Mouse (Mus musculus) cerebellum, postnatal 25 days (tissue): ENCODE results near the gene Vipr2.

ENCODE experiments used
- DNase-seq, 2 experiments: peaks; one replicate each; pipeline ENCODE4 v3.0.0; 2021; ENCODE audit warnings: mixed read lengths in 2 of 2

The Vipr2 gene

DNA sequence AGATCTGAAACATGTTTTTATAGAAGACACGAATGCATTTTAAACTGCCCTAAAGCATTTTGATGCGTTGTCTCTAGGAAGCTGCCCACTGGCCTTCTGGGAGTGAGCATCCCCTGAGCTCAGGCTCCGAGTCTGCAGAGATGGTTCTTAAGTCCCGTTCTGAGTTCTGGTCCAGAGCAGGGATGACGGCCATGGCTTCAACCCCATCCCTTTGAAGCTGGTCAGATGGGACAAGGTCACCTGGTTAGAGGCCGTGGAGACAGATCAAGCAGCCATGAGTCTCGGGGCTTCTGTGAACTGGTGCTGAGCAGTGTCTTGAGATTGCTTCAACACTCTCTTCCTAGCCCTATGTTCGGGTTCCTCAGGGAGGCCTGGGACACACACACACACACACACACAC, 19.6 kb downstream of the Vipr2 start:
- no peak for DNase-seq

DNA sequence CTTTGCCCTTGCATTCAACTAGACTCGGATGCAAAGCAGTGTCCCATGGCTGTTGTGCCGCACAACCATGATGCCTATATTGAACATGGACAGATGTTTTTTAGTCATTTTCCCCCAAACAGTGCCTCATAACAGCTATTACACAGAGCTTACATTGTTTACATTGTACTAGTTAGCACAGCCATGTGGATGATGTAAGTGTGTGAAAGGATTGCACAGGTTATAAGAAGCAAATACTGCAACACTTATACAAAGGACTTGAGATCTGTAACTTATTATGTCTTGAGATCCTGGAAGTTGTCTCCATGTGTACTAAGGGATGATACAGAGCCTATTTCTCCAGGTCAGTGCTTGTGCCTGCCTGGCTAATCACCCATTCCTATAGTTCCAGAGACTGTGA, 24.4 kb downstream of the Vipr2 start:
- DNase-seq = no peak

DNA sequence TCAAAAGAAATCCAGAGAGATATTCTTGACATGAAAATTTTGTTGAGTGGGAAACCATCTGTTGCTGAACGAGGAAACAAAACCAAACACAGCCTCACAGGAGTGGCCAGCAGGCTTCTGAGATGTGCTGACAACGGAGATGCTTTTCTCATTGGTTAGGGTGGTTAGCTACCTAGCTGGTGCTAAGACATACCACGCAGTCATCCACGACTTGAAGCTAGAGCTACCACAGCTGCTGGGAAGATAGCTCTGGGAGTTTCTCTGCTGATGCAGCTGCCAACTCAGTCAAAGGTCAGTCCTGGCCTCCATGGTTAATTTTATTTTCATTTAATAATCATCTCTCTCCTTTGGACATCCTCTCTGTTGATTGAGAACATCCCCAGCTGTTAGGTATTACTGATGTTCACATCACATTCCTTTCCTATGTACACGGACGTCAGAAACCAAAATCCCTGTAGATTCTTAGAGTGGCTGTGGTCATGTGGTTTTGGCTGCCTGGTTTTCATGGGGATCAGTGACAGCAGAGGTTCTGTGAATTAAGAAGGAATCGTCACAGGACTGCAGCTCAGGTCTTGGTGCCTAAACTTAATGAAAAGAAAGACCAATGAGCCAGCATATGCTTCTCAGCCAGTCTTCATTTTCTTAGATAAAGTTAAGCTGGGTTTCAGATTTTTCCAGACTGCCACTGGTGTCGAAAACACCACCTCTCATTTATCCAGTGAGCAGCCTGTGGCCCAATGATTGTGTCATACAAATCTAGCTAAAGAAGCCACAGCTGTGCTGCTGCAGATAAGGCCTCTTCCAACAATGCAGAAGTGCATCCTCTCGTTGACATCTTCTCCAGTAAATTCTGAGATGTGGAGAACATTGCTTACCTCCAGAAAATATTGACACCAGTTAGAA, 32.2 kb downstream of the Vipr2 start:
- DNase-seq = no peak

- no peak for DNase-seq
Measured at GRCm38 (mm10) chr12:116111007-116111694, 33.6 kb downstream of the Vipr2 start.

GRCm38 (mm10) chr12:116115781-116116180, 38.3 kb downstream of the Vipr2 start:
- DNase-seq = no peak

- DNase-seq = no peak
Measured at GRCm38 (mm10) chr12:116116455-116116854, 38.9 kb downstream of the Vipr2 start.

GRCm38 (mm10) chr12:116117352-116117929, 39.9 kb downstream of the Vipr2 start:
- no peak for DNase-seq

DNA sequence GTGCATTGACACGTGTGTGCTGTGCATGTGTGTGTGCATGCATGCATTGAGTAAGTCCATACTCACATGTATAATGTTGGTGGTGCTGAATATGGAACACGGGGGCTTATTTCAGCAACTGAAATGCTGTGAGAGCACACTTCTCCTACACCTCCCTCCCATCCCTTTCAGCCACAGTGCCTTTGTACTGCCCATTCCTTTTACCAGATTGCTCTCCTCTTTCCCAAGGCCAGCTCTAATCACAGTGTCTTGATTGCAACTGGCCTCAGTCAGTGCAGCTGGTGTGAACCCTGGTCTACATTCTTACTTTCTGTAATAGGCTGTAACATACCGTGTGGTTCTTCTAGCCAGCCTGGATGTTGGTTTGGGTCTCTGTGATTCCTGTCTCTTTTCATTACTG, 41.5 kb downstream of the Vipr2 start:
- no peak for DNase-seq

DNA sequence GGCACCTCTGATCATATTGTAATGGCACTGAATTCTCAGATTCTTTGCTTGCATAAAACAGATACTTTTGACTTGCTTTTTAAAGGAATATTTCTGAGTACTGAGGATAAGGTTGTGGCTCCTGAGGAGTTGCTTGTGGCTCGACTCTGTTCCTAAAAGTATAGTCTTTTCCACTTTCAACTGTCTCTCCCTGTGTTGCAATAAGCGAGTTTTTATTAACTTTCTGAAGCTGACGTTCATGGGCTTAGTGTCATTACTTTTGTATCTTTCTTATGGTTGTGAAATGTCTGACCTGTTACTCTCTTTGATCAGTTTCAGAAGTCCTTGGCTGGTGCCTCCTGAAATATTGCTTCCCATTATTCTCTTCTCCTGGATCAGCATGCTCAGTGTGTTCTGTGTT, 46.3 kb downstream of the Vipr2 start:
- no peak for DNase-seq

DNA sequence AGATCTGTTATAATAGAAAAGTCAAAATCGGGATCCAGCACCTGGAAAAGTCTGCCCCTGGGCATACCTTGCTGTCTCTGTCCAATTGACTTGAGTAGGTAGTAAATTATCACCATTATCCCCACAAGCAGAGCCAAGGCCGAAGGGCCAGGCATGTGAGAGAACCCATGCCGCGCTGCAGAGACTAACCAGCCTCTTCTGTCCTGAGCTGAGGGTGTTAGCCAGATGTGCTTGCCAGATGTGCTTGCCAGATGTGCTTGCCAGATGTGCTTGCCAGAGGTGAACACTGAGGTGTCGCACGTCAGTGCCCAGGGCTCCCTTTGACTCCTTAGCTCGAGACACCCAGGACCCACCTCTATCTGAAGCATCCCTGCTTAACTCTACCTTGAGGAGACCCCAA, 53.4 kb downstream of the Vipr2 start:
- no peak for DNase-seq

- no peak for DNase-seq
Measured at GRCm38 (mm10) chr12:116132909-116133308, 55.4 kb downstream of the Vipr2 start.

- no peak for DNase-seq
Measured at GRCm38 (mm10) chr12:116135906-116136305, 58.4 kb downstream of the Vipr2 start.

- DNase-seq = peak in 1 of 2 experiments; percentile 17
Measured at GRCm38 (mm10) chr12:116138322-116139205, 61.0 kb downstream of the Vipr2 start.

- DNase-seq = no peak
Measured at GRCm38 (mm10) chr12:116140605-116141004, 63.1 kb downstream of the Vipr2 start.

- DNase-seq = no peak
Measured at GRCm38 (mm10) chr12:116141816-116142215, 64.3 kb downstream of the Vipr2 start.

DNA sequence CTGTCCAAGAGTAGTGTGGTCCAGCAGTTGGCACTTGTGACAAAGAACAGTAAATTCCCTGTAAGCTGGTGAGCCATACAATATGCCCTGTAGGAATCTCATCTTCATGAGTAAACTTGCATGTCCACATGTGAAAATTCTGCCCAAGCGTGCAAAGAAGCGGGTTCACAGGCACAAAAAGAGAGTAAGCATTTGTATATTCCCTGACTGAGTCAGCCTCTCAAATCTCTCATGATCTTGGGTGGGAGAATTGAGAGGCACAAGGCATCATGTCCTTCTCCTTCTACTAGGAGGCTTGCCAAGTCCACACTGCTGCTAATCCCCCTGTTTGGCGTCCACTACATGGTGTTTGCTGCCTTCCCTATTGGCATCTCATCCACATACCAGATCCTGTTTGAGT, 64.9 kb downstream of the Vipr2 start:
- DNase-seq = no peak

GRCm38 (mm10) chr12:116145246-116145645, 67.7 kb downstream of the Vipr2 start:
- DNase-seq = no peak

- no peak for DNase-seq
Measured at GRCm38 (mm10) chr12:116145686-116146085, 68.2 kb downstream of the Vipr2 start.

GRCm38 (mm10) chr12:116146996-116147634, 69.6 kb downstream of the Vipr2 start:
- DNase-seq = no peak

GRCm38 (mm10) chr12:116152866-116153428, 75.4 kb downstream of the Vipr2 start:
- DNase-seq = peak; percentile 24 to 50

- DNase-seq = no peak
Measured at GRCm38 (mm10) chr12:116156792-116157532, 79.4 kb downstream of the Vipr2 start.
